Mouse (Mus musculus): ENCODE measurements around the gene Morc2a. TPM values are rescaled to one million over a fixed set of nuclear protein-coding genes. Genes with fewer than 3 reads are reported as not detected.

Gene Morc2a
- 6.6 TPM for polyA plus RNA-seq (2015; fragmentation: Illumina TruSeq; extraction: RNeasy Lipid Tissue Mini Kit (QIAGEN cat#74804); ENCODE audit: insufficient read depth, low read depth, low replicate concordance)

DNA sequence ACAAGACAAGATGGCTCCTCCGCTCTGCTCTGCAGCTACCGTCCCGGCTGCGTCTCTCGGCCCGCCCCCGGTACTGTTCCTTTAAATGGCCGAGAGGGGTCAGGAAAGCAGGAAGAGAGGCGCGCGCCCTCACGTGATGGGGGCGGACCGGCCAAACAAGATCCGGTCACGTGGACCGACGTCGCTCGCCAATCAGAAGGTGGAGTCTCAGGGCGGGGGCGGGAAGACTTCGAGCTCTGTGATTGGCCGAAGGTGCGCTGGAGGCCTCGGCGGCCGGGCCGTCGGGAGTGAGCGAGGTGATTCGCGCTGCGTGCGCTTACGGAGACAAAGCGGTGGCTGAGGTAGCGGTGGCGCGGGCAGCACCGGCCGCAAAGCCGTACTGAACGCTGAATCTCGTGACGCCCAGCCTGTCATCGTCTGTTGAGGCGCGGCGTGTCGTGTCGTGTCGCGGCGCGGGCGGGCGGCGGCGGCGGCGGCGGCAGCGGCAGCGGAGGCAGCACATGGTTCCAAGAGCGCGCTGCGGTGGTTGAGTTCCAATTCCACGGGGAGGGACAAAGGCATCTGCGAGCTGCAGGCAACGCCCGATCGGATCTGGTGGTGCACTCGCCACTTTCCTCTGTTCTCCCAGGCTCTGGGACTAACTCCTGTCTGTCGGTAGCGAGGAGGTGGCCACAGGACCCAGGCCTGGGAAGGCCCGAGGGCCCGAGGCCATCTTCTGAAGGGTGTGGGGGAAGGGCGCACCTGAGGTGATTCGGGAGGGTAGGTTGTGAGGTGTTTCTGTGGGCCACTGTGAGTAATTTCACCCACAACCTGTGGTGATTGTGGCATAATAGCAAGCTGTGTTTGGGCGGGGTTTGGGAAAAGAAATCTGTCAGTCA, at the start of gene Morc2a:
Gene Morc2a (plus strand): TSS at position 228 of the 878 bp plus-strand sequence.

Other genes starting within 250 kb of the Morc2a start
- 20.8 TPM for gene Limk2, start 240.0 kb upstream of the Morc2a start, polyA plus RNA-seq (2015; fragmentation: Illumina TruSeq; extraction: RNeasy Lipid Tissue Mini Kit (QIAGEN cat#74804); ENCODE audit: insufficient read depth, low read depth, low replicate concordance)
- gene Rnf185, start 196.8 kb upstream of the Morc2a start, polyA plus RNA-seq (2015; fragmentation: Illumina TruSeq; extraction: RNeasy Lipid Tissue Mini Kit (QIAGEN cat#74804); ENCODE audit: insufficient read depth, low read depth, low replicate concordance) = 8.9 TPM
- 0.72 TPM for gene Pla2g3, start 160.9 kb upstream of the Morc2a start, polyA plus RNA-seq (2015; fragmentation: Illumina TruSeq; extraction: RNeasy Lipid Tissue Mini Kit (QIAGEN cat#74804); ENCODE audit: insufficient read depth, low read depth, low replicate concordance)
- 8.3 TPM for gene Inpp5j, start 144.4 kb upstream of the Morc2a start, polyA plus RNA-seq (2015; fragmentation: Illumina TruSeq; extraction: RNeasy Lipid Tissue Mini Kit (QIAGEN cat#74804); ENCODE audit: insufficient read depth, low read depth, low replicate concordance)
- gene Selenom, start 134.5 kb upstream of the Morc2a start, polyA plus RNA-seq (2015; fragmentation: Illumina TruSeq; extraction: RNeasy Lipid Tissue Mini Kit (QIAGEN cat#74804); ENCODE audit: insufficient read depth, low read depth, low replicate concordance) = 57.2 TPM
- gene Smtn, start 108.6 kb upstream of the Morc2a start, polyA plus RNA-seq (2015; fragmentation: Illumina TruSeq; extraction: RNeasy Lipid Tissue Mini Kit (QIAGEN cat#74804); ENCODE audit: insufficient read depth, low read depth, low replicate concordance) = 18.6 TPM
- 0.78 TPM for gene Osbp2, start 214.7 kb downstream of the Morc2a start, polyA plus RNA-seq (2015; fragmentation: Illumina TruSeq; extraction: RNeasy Lipid Tissue Mini Kit (QIAGEN cat#74804); ENCODE audit: insufficient read depth, low read depth, low replicate concordance)
- not detected for gene 4921536K21Rik, start 245.9 kb downstream of the Morc2a start, polyA plus RNA-seq (2015; fragmentation: Illumina TruSeq; extraction: RNeasy Lipid Tissue Mini Kit (QIAGEN cat#74804); ENCODE audit: insufficient read depth, low read depth, low replicate concordance)
- gene Dusp18, start 246.0 kb downstream of the Morc2a start, polyA plus RNA-seq (2015; fragmentation: Illumina TruSeq; extraction: RNeasy Lipid Tissue Mini Kit (QIAGEN cat#74804); ENCODE audit: insufficient read depth, low read depth, low replicate concordance) = 1.1 TPM

Data from pancreas, adult 10 weeks (tissue).